Mouse (Mus musculus) fibroblast of lung, adult 2 months (primary cell): ENCODE measurements around the gene Irak1.

Experiments used
- DNase-seq: peaks from one replicate; pipeline ENCODE4 v3.0.0-alpha.2; 2011; ENCODE audit warnings: low read depth

Gene Irak1

GRCm38 (mm10) chrX:73966248-73967176, 57.2 kb downstream of the Irak1 start, which contains the start of gene Hcfc1:
Hcfc1 (minus strand) TSS chrX:73966357.
- DNase-seq = peak; percentile 63

DNA sequence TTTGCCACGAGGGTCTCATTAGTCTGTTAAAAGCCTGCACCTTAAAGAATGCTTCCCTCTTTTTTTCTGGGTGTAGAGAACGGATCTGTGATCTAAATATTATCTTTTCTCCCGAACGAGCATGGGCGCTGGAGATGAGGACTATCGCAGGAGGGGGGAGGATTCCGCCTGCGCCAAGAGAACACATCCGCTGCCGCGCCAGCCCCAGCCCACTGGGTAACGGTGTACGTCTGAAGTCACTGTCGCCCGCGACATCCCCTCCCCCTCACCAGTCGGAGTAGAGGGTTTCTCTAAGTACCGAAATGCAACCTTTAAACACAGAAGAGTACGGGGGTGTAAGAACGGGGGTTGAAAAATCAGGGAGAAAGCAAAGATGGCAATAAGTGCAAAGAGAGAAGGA, 58.4 kb downstream of the Irak1 start:
- DNase-seq = no peak

GRCm38 (mm10) chrX:73964363-73964762, 59.4 kb downstream of the Irak1 start:
- DNase-seq = no peak
